Mouse (Mus musculus) kidney, embryonic 14.5 days (tissue): Measurements from ENCODE around the gene Clec4b2. TPM values are rescaled to one million over a fixed set of nuclear protein-coding genes. Genes with fewer than 3 reads are reported as not detected.
"Not testable (repeated sequence)": the region's sequence is repeated elsewhere in the genome, so short reads cannot be mapped to it uniquely, and the experiment has no call there.

Experiments
- ATAC-seq: fragments of 200-750 bp; cut with Nextera tagmentation; 2 replicates; pipeline ENCODE4 v1.8.0; 2017; ENCODE audit warnings: moderate number of reproducible peaks, mild to moderate bottlenecking, moderate TSS enrichment, moderate library complexity; ENCODE audit not compliant: low FRiP score, low TSS enrichment
- H3K27ac ChIP-seq: fragments of 300-500 bp; sonication (generic); 2 replicates; pipeline ENCODE4 v1.5.1; 2014; ENCODE audit warnings: low read depth, mild to moderate bottlenecking, low read length, moderate library complexity, mixed read lengths
- H3K27me3 ChIP-seq: fragments of 300-500 bp; sonication (generic); 2 replicates; pipeline ENCODE4 v1.6.1; 2014; ENCODE audit warnings: mild to moderate bottlenecking, low read length; ENCODE audit not compliant: control insufficient read depth, insufficient read depth
- H3K36me3 ChIP-seq: fragments of 300-500 bp; sonication (generic); 2 replicates; pipeline ENCODE4 v1.6.1; 2014; ENCODE audit warnings: low read length, mixed read lengths; ENCODE audit not compliant: control insufficient read depth, insufficient read depth
- H3K4me1 ChIP-seq: fragments of 300-500 bp; sonication (generic); 2 replicates; pipeline ENCODE4 v1.6.1; 2014; ENCODE audit warnings: low read length, mixed read lengths; ENCODE audit not compliant: control insufficient read depth, insufficient read depth
- H3K4me2 ChIP-seq: fragments of 300-500 bp; sonication (generic); replicated peaks from 2 replicates; pipeline ENCODE4 v1.6.1; 2014; ENCODE audit warnings: low read depth, mild to moderate bottlenecking, low read length
- H3K4me3 ChIP-seq: fragments of 300-500 bp; sonication (generic); 2 replicates; pipeline ENCODE4 v1.5.1; 2014; ENCODE audit warnings: mild to moderate bottlenecking, low read length
- H3K9ac ChIP-seq: fragments of 300-500 bp; sonication (generic); 2 replicates; pipeline ENCODE4 v1.6.1; 2014; ENCODE audit warnings: low read depth, mild to moderate bottlenecking, low read length, moderate library complexity
- H3K9me3 ChIP-seq: fragments of 300-500 bp; sonication (generic); 2 replicates; pipeline ENCODE4 v1.6.1; 2016; ENCODE audit warnings: low read length; ENCODE audit not compliant: control insufficient read depth
- WGBS: fragments of 180-500 bp; shearing (Covaris S2); extraction: QIAGEN DNeasy Blood & Tissue Kit; methylation state at CpG from one replicate; pipeline ENCODE4 v1.1.7; 2014; 5-methylcytosine and 5-hydroxymethylcytosine counted together
- polyA plus RNA-seq: library from polyadenylated mRNA; unstranded; fragments of >200 nt; fragmentation: Nextera tagmentation; extraction: Ambion mirVana; gene quantifications from 2 replicates; pipeline ENCODE4 v1.2.1, GENCODE M21; 2014

Clec4b2 gene
- polyA plus RNA-seq, result not detected in 2 replicates

DNA sequence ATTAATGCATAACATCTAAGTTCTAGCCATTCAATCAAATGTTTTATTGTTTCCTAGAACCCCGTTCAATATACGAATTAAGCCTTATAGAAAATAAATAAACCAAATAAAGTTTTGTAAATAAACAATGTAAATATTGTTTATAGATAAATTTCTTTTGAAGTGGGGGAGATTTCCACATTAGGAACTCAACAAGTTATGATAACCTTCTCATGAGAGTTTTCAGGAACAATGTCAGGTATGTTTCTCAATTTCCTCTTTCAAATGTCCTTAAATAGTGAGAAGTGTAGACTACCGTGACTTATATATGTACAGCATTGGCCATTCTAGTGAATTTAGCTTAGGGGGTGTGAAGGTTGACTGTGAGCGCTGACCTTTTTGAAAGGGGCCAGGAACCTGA is at the start of gene Clec4b2:
Gene Clec4b2, plus strand, starts transcription at position 301 of the 400 bp plus-strand sequence.
- H3K4me3 ChIP-seq, result no peak within 1 kb of the TSS
- no peak within 1 kb of the TSS for H3K9ac ChIP-seq
- no peaks in the 10 kb centered on the region for H3K4me1 ChIP-seq
- 95% methylated on average over 4 of the region's 4 CpGs for WGBS
- no peak for ATAC-seq
- H3K9me3 ChIP-seq, result no peaks in the 10 kb centered on the region; the same call in 1 of the 2 replicates
- H3K27me3 ChIP-seq, result no peaks in the 10 kb centered on the region
- no peak within 1 kb of the TSS for H3K4me2 ChIP-seq
- no peak within 1 kb of the TSS for H3K27ac ChIP-seq
- H3K36me3 ChIP-seq, result no peaks in the 10 kb centered on the region

DNA sequence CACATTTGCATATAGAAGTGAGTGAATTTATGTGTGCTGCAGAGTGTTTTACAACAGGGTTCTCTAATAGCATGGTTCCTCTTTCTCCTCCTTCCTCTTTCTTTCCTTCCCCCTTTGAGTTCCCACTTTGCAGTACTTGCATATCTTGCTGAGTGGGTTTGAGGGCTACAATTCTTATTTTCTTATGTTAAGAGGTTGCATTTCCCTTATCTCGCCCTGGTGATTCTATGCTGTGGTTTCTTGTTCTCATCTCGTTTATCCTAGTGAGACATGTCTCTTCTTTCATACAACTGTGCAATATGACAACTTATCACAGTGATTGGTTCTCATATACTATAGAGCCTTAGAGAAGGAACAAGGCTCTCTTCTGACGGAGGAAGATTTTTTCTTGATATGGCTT is 49.5 kb upstream of the Clec4b2 start:
- H3K27me3 ChIP-seq, result no peaks in the 10 kb centered on the region
- ATAC-seq, result no peak
- H3K9me3 ChIP-seq, result no peaks in the 10 kb centered on the region
- 76% methylated on average over 3 of the region's 3 CpGs for WGBS
- H3K4me1 ChIP-seq, result no peaks in the 10 kb centered on the region
- H3K36me3 ChIP-seq, result no peaks in the 10 kb centered on the region
- no peak overlapping the region for H3K27ac ChIP-seq
- H3K9ac ChIP-seq, result no peak overlapping the region
- H3K4me3 ChIP-seq, result no peak overlapping the region
- H3K4me2 ChIP-seq, result no peak overlapping the region

DNA sequence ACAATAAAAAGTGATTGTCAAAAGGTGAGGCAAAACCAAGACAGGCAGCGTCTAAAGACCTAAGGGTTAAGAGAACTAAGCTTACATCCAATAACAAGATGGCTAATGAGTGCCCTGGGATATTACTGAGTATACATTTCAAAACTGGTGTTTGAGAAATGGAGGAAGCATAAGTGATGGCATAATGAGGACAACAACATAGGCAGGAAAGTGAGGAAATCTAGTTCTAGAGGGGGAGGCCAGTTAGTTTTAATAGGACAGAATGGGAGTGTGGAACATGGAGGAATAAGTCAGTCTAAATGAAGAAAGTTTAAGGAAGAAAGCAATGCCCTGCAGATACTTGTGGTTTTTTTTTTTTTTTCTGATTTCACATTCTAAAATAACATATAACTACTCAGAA is 45.5 kb upstream of the Clec4b2 start:
- Histone ChIP-seq H3K4me1 (no peaks in the 10 kb centered on the region), H3K36me3 (no peaks in the 10 kb centered on the region), H3K4me2 (no peak overlapping the region), H3K9me3 (no peaks in the 10 kb centered on the region), H3K9ac (no peak overlapping the region), H3K4me3 (no peak overlapping the region), H3K27ac (no peak overlapping the region), H3K27me3 (no peaks in the 10 kb centered on the region)
- no peak for ATAC-seq
- 68% methylated on average over 1 of the region's 1 CpGs for WGBS

DNA sequence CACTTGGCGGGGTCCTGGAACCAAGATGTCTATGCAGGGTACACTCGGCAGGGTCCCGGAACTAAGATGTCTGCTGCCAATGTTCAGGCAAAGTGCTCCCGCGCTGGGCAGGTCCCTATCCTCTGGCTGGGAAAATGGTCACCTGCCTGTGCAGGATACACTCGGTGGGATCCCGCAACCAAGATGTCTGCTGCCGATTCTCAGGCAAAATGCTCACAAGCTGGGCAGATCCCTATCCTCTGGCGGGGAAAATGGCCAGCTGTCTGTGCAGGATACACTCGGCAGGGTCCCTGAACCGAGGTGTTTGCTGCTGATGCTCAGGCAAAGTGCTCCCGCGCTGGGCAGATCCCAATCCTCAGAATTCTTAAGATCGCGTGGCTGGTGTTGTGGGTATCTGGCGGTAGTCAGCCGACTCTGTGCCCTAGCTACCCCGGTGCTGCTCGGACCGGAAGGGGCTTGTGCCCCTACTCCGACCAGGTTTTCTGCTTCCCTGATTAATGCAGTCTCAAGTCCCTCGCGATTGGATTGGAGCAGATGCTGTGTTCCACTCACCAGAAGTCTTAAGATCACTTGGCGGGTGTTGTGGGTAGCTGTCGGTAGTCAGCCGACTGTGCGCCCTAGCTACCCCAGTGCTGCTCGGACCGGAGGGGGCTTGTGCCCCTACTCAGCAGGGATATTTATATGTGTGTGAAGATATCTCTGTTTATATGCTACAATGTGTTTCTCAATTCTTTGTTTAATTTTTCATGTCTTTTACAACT is 34.7 kb upstream of the Clec4b2 start:
- H3K9ac ChIP-seq, H3K36me3 ChIP-seq, ATAC-seq, H3K27me3 ChIP-seq, H3K4me1 ChIP-seq, H3K9me3 ChIP-seq, H3K27ac ChIP-seq, H3K4me3 ChIP-seq, H3K4me2 ChIP-seq: not testable (repeated sequence)
- WGBS, result 76% methylated on average over 28 of the region's 29 CpGs

DNA sequence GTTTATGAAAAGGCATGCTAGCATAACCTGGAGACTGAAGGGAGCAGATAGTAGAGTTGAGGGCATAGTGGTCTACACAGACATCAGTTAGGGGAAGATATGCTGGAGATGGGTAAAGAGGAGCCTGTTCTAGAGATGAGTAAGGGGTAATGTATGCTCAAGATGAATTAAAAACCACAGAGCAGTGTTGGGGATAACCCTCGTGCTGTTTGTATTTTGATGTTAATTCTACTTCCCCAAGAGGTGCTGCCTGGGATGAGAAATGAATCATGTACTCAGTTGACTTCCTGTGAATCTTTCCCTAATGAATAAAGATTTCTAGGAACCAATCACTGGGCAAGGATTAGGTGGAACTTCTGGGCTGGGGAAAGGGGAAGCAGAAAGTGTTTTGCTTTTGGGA is 2.6 kb upstream of the Clec4b2 start:
- Histone ChIP-seq H3K4me1 (no peaks in the 10 kb centered on the region), H3K4me2 (no peak overlapping the region), H3K27ac (no peak overlapping the region), H3K4me3 (no peak overlapping the region), H3K9ac (no peak overlapping the region), H3K27me3 (no peaks in the 10 kb centered on the region), H3K9me3 (no peaks in the 10 kb centered on the region), H3K36me3 (no peaks in the 10 kb centered on the region)
- no peak for ATAC-seq
- 68% methylated on average over 1 of the region's 1 CpGs for WGBS

DNA sequence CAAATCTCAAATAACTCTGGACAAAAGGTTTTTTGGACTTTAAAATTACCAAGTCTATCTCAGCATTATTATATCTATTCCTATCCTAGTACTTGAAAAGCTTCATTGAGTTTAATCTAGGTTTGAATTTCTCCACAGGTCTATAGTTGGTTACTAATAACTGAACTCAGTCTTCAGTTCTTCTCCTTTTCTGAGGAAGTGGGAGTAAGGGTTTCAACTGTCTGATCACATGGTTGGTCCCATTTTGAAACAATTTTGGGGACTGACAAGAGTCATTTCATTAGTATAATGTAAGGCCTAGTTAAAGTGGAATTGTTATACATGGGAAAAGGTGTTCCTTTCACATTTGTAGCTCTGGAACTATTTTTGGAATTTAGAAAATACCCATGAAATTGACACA is 1.7 kb upstream of the Clec4b2 start:
- Histone ChIP-seq H3K9me3 (no peaks in the 10 kb centered on the region; the same call in 1 of the 2 replicates), H3K4me2 (no peak overlapping the region), H3K27me3 (no peaks in the 10 kb centered on the region), H3K27ac (no peak overlapping the region), H3K36me3 (no peaks in the 10 kb centered on the region), H3K9ac (no peak overlapping the region), H3K4me1 (no peaks in the 10 kb centered on the region), H3K4me3 (no peak overlapping the region)
- no peak for ATAC-seq

DNA sequence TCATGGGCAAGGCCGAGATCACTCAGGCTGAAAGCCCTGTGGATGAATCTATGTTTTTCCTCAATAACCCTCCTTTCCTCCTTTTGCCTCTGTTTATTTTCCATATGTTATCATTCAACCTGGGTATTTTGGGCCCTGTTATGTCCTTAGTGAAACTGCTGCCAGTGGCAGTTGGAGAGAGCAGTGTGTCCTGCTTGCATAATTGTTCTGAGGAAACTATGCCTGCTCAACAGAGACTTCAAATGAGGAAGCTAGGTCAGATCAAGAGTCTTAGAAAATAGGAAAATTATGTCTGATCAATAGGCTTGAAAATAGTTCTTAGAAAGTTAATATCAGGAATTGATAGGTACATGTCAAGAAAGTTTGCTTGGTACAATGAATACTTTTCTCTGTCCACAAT is 2.9 kb downstream of the Clec4b2 start:
- WGBS, result 93% methylated on average over 1 of the region's 1 CpGs
- H3K36me3 ChIP-seq, result no peaks in the 10 kb centered on the region
- no peak overlapping the region for H3K9ac ChIP-seq
- no peak for ATAC-seq
- H3K4me3 ChIP-seq, result no peak overlapping the region
- no peak overlapping the region for H3K27ac ChIP-seq
- H3K27me3 ChIP-seq, result no peaks in the 10 kb centered on the region
- H3K4me2 ChIP-seq, result no peak overlapping the region
- no peaks in the 10 kb centered on the region for H3K4me1 ChIP-seq
- H3K9me3 ChIP-seq, result no peaks in the 10 kb centered on the region; the same call in 1 of the 2 replicates

DNA sequence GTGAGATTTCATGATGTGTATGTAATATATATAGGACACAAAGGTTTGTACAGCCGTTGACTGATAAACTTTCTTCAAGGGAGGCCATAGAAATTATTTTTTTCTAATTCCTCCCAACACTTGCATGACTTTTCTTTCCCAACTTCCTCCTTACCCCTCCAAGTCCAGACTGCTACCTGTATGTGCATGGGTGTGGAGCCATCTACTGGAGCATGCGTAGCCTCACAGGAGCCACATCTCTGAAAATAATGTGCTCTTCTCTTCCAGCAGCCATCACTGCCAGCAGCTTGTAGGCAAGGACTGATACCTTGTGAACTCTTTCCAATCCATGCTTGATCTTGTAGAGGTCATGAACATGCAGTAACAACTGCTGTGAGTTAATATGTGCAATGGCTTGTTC is 12.2 kb downstream of the Clec4b2 start:
- 71% methylated on average over 2 of the region's 2 CpGs for WGBS
- not testable (repeated sequence) for H3K36me3 ChIP-seq, H3K27ac ChIP-seq, ATAC-seq, H3K4me2 ChIP-seq, H3K4me3 ChIP-seq, H3K9me3 ChIP-seq, H3K9ac ChIP-seq, H3K27me3 ChIP-seq, H3K4me1 ChIP-seq

DNA sequence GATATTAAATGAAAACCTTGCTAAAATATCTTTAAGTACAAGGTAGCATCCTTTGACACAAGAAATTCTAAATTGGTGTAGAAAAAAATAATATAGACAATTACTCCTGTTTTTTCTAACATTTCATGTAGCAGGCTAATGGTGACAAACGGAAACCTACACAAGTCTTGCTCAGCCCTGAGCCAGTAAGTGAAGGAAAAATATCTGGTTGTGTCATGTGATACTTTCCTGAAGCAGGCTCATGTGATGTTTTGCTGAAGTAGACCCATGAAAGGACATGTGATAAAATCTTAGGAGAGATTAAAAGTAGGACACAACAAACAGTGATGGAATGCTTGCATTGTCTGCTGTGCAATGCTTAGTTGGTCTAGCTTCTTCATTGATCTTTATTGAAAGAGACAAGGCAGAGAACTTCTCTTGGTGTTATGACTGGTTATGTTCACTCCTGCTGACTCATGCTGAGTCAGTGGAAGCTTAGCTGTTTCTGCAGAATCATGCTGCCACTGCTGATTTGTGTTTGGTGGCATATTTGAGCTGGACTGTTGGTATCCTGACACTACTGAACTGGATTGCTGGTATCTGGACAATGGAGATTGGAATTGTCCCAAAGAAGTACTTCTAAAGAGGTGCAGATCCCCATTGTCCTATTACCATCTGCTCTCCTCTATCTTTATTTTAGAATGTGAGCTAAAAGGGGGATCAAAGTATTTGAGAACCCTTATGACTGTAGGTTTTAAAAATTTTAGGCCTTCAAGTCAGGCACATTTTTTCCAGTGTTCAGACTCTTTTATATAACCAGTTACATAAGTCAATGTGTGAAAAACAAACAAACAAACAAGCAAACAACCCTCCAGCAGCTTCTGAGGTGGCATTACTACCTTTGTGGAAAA is 34.7 kb downstream of the Clec4b2 start:
- no peaks in the 10 kb centered on the region for H3K36me3 ChIP-seq
- no peak for ATAC-seq
- WGBS, result 80% methylated on average over 1 of the region's 1 CpGs
- no peak overlapping the region for H3K4me2 ChIP-seq
- no peaks in the 10 kb centered on the region for H3K4me1 ChIP-seq
- H3K27me3 ChIP-seq, result no peaks in the 10 kb centered on the region
- H3K4me3 ChIP-seq, result no peak overlapping the region
- H3K9me3 ChIP-seq, result no peaks in the 10 kb centered on the region
- no peak overlapping the region for H3K27ac ChIP-seq
- H3K9ac ChIP-seq, result no peak overlapping the region
